Mouse (Mus musculus) small intestine, adult 2 months (tissue): ENCODE measurements around the gene Rpl29.

ENCODE experiments used
- CTCF ChIP-seq: fragments of 200-500 bp; IDR thresholded peaks from 2 replicates; pipeline ENCODE4 v1.5.1; 2012; ENCODE audit warnings: low read depth, mild to moderate bottlenecking, control low read depth, inconsistent platforms, low read length, moderate library complexity, mixed read lengths; ENCODE audit not compliant: insufficient replicate concordance, insufficient read length; ENCODE audit errors: extremely low read depth
- POLR2A ChIP-seq: fragments of 200-500 bp; IDR thresholded peaks from 2 replicates; pipeline ENCODE4 v1.6.1; 2012; ENCODE audit warnings: low read depth, mild to moderate bottlenecking, control low read depth, inconsistent platforms, low read length, moderate library complexity

- TF ChIP-seq CTCF (no peak), POLR2A (no peak)
Measured at GRCm38 (mm10) chr9:106475663-106476001, 46.4 kb downstream of the Rpl29 start, which contains the start of gene Rrp9.
